Mouse (Mus musculus): ENCODE data around the gene Gsx2.

- TF ChIP-seq GATA1 (IDR thresholded peaks at IDR 0.05; ENCODE audit: borderline replicate concordance, low read length) (no peak), FLI1 (IDR thresholded peaks at IDR 0.05; ENCODE audit: low read length) (no peak)
These were observed 31.1 kb downstream of the Gsx2 start for GRCm38 (mm10) chr5:75106511-75106910.

Data from megakaryocyte, embryonic 14.5 days (primary cell).